Mouse (Mus musculus): ENCODE measurements around the gene Sipa1l2. TPM values are rescaled to one million over a fixed set of nuclear protein-coding genes. Genes with fewer than 3 reads are reported as not detected.

Gene Sipa1l2
- polyA plus RNA-seq, 1 experiment from 2014 or later: 4.9 TPM

GRCm38 (mm10) chr8:125474876-125475275, 94.7 kb downstream of the Sipa1l2 start:
- H3K4me2 ChIP-seq (ENCODE audit: low read depth, low read length): no peak overlapping the region
- H3K27ac ChIP-seq (ENCODE audit: low read length): no peak overlapping the region
- H3K4me1 ChIP-seq (ENCODE audit: control insufficient read depth, insufficient read depth, low read length): no peaks in the 10 kb centered on the region
- WGBS: 59% methylated on average over 12 of the region's 12 CpGs
- no peaks in the 10 kb centered on the region for H3K9me3 ChIP-seq (ENCODE audit: control insufficient read depth, low read length)
- no peak for ATAC-seq
- H3K36me3 ChIP-seq (ENCODE audit: control insufficient read depth, insufficient read depth, low read length): peaks cover 4% of the 10 kb centered on the region; the same call in 1 of the 2 replicates
- H3K9ac ChIP-seq (ENCODE audit: low read depth, low read length): no peak overlapping the region
- H3K27me3 ChIP-seq (replicated peaks; ENCODE audit: control insufficient read depth, insufficient read depth, low read length): no peaks in the 10 kb centered on the region
- H3K4me3 ChIP-seq (ENCODE audit: low read length): no peak overlapping the region

GRCm38 (mm10) chr8:125471374-125471773, 98.2 kb downstream of the Sipa1l2 start:
- no peak overlapping the region for H3K4me3 ChIP-seq (ENCODE audit: low read length)
- H3K9me3 ChIP-seq (ENCODE audit: control insufficient read depth, low read length): no peaks in the 10 kb centered on the region
- H3K36me3 ChIP-seq (ENCODE audit: control insufficient read depth, insufficient read depth, low read length): peaks cover 11% of the 10 kb centered on the region; the same call in 1 of the 2 replicates
- WGBS: 81% methylated on average over 9 of the region's 9 CpGs
- no peaks in the 10 kb centered on the region for H3K27me3 ChIP-seq (replicated peaks; ENCODE audit: control insufficient read depth, insufficient read depth, low read length)
- no peak overlapping the region for H3K4me2 ChIP-seq (ENCODE audit: low read depth, low read length)
- H3K9ac ChIP-seq (ENCODE audit: low read depth, low read length): no peak overlapping the region
- no peak overlapping the region for H3K27ac ChIP-seq (ENCODE audit: low read length)
- H3K4me1 ChIP-seq (ENCODE audit: control insufficient read depth, insufficient read depth, low read length): no peaks in the 10 kb centered on the region
- ATAC-seq: no peak

GRCm38 (mm10) chr8:125465156-125465821, 104.3 kb downstream of the Sipa1l2 start:
- H3K4me2 ChIP-seq (ENCODE audit: low read depth, low read length): no peak overlapping the region
- peaks cover 10% of the 10 kb centered on the region; the same call in 1 of the 2 replicates for H3K4me1 ChIP-seq (ENCODE audit: control insufficient read depth, insufficient read depth, low read length)
- H3K27me3 ChIP-seq (replicated peaks; ENCODE audit: control insufficient read depth, insufficient read depth, low read length): no peaks in the 10 kb centered on the region
- ATAC-seq: no peak
- H3K27ac ChIP-seq (ENCODE audit: low read length): no peak overlapping the region
- H3K4me3 ChIP-seq (ENCODE audit: low read length): no peak overlapping the region
- peaks cover 7% of the 10 kb centered on the region; the same call in 1 of the 2 replicates for H3K36me3 ChIP-seq (ENCODE audit: control insufficient read depth, insufficient read depth, low read length)
- WGBS: 54% methylated on average over 6 of the region's 6 CpGs
- no peaks in the 10 kb centered on the region for H3K9me3 ChIP-seq (ENCODE audit: control insufficient read depth, low read length)
- H3K9ac ChIP-seq (ENCODE audit: low read depth, low read length): no peak overlapping the region

GRCm38 (mm10) chr8:125462901-125463300, 106.7 kb downstream of the Sipa1l2 start:
- Histone ChIP-seq H3K27ac (ENCODE audit: low read length) (no peak overlapping the region), H3K4me3 (ENCODE audit: low read length) (no peak overlapping the region), H3K9ac (ENCODE audit: low read depth, low read length) (no peak overlapping the region), H3K27me3 (replicated peaks; ENCODE audit: control insufficient read depth, insufficient read depth, low read length) (no peaks in the 10 kb centered on the region), H3K36me3 (ENCODE audit: control insufficient read depth, insufficient read depth, low read length) (peaks cover 3% of the 10 kb centered on the region; the same call in 1 of the 2 replicates), H3K4me2 (ENCODE audit: low read depth, low read length) (no peak overlapping the region), H3K9me3 (ENCODE audit: control insufficient read depth, low read length) (no peaks in the 10 kb centered on the region), H3K4me1 (ENCODE audit: control insufficient read depth, insufficient read depth, low read length) (peaks cover 10% of the 10 kb centered on the region; the same call in 1 of the 2 replicates)
- WGBS: 74% methylated on average over 7 of the region's 7 CpGs
- no peak for ATAC-seq

- no peaks in the 10 kb centered on the region for H3K9me3 ChIP-seq (ENCODE audit: control insufficient read depth, low read length)
- H3K4me1 ChIP-seq (ENCODE audit: control insufficient read depth, insufficient read depth, low read length): peaks cover 10% of the 10 kb centered on the region; the same call in 1 of the 2 replicates
- H3K27me3 ChIP-seq (replicated peaks; ENCODE audit: control insufficient read depth, insufficient read depth, low read length): no peaks in the 10 kb centered on the region
- ATAC-seq: peak; percentile 48; the same call in 1 of the 2 replicates
- no peak overlapping the region for H3K4me3 ChIP-seq (ENCODE audit: low read length)
- 89% methylated on average over 1 of the region's 1 CpGs for WGBS
- no peak overlapping the region for H3K9ac ChIP-seq (ENCODE audit: low read depth, low read length)
- H3K4me2 ChIP-seq (ENCODE audit: low read depth, low read length): no peak overlapping the region
- no peaks in the 10 kb centered on the region for H3K36me3 ChIP-seq (ENCODE audit: control insufficient read depth, insufficient read depth, low read length)
- H3K27ac ChIP-seq (ENCODE audit: low read length): no peak overlapping the region
Observed at GRCm38 (mm10) chr8:125461504-125461903, 108.1 kb downstream of the Sipa1l2 start.

GRCm38 (mm10) chr8:125460602-125461001, 109.0 kb downstream of the Sipa1l2 start:
- Histone ChIP-seq H3K27ac (ENCODE audit: low read length) (no peak overlapping the region), H3K4me3 (ENCODE audit: low read length) (no peak overlapping the region), H3K9ac (ENCODE audit: low read depth, low read length) (no peak overlapping the region), H3K9me3 (ENCODE audit: control insufficient read depth, low read length) (no peaks in the 10 kb centered on the region), H3K27me3 (replicated peaks; ENCODE audit: control insufficient read depth, insufficient read depth, low read length) (no peaks in the 10 kb centered on the region), H3K36me3 (ENCODE audit: control insufficient read depth, insufficient read depth, low read length) (no peaks in the 10 kb centered on the region), H3K4me2 (ENCODE audit: low read depth, low read length) (no peak overlapping the region), H3K4me1 (ENCODE audit: control insufficient read depth, insufficient read depth, low read length) (peaks cover 10% of the 10 kb centered on the region; the same call in 1 of the 2 replicates)
- 38% methylated on average over 6 of the region's 6 CpGs for WGBS
- no peak for ATAC-seq

GRCm38 (mm10) chr8:125449048-125449447, 120.6 kb downstream of the Sipa1l2 start:
- Histone ChIP-seq H3K36me3 (ENCODE audit: control insufficient read depth, insufficient read depth, low read length) (0 out of 2 replicates have a peak, but pooled peaks cover 4% of the 10 kb centered on the region), H3K27me3 (replicated peaks; ENCODE audit: control insufficient read depth, insufficient read depth, low read length) (no peaks in the 10 kb centered on the region), H3K4me1 (ENCODE audit: control insufficient read depth, insufficient read depth, low read length) (no peaks in the 10 kb centered on the region), H3K9ac (ENCODE audit: low read depth, low read length) (no peak overlapping the region), H3K4me3 (ENCODE audit: low read length) (no peak overlapping the region), H3K9me3 (ENCODE audit: control insufficient read depth, low read length) (no peaks in the 10 kb centered on the region), H3K4me2 (ENCODE audit: low read depth, low read length) (no peak overlapping the region), H3K27ac (ENCODE audit: low read length) (no peak overlapping the region)
- WGBS: 61% methylated on average over 6 of the region's 6 CpGs
- ATAC-seq: no peak

- Histone ChIP-seq H3K36me3 (ENCODE audit: control insufficient read depth, insufficient read depth, low read length) (no peaks in the 10 kb centered on the region), H3K9me3 (ENCODE audit: control insufficient read depth, low read length) (no peaks in the 10 kb centered on the region), H3K9ac (ENCODE audit: low read depth, low read length) (no peak overlapping the region), H3K4me3 (ENCODE audit: low read length) (no peak overlapping the region), H3K27me3 (replicated peaks; ENCODE audit: control insufficient read depth, insufficient read depth, low read length) (no peaks in the 10 kb centered on the region), H3K4me2 (ENCODE audit: low read depth, low read length) (no peak overlapping the region), H3K27ac (ENCODE audit: low read length) (no peak overlapping the region), H3K4me1 (ENCODE audit: control insufficient read depth, insufficient read depth, low read length) (no peaks in the 10 kb centered on the region)
- no peak for ATAC-seq
- 91% methylated on average over 14 of the region's 14 CpGs for WGBS
Observed at GRCm38 (mm10) chr8:125447543-125447942, 122.1 kb downstream of the Sipa1l2 start.

- H3K9me3 ChIP-seq (ENCODE audit: control insufficient read depth, low read length): no peaks in the 10 kb centered on the region
- H3K4me3 ChIP-seq (ENCODE audit: low read length): no peak overlapping the region
- no peaks in the 10 kb centered on the region for H3K27me3 ChIP-seq (replicated peaks; ENCODE audit: control insufficient read depth, insufficient read depth, low read length)
- H3K9ac ChIP-seq (ENCODE audit: low read depth, low read length): no peak overlapping the region
- WGBS: 77% methylated on average over 4 of the region's 4 CpGs
- H3K4me1 ChIP-seq (ENCODE audit: control insufficient read depth, insufficient read depth, low read length): no peaks in the 10 kb centered on the region
- ATAC-seq: no peak
- H3K27ac ChIP-seq (ENCODE audit: low read length): no peak overlapping the region
- H3K36me3 ChIP-seq (ENCODE audit: control insufficient read depth, insufficient read depth, low read length): no peaks in the 10 kb centered on the region
- H3K4me2 ChIP-seq (ENCODE audit: low read depth, low read length): no peak overlapping the region
Observed at GRCm38 (mm10) chr8:125446236-125446635, 123.4 kb downstream of the Sipa1l2 start.
